Mouse (Mus musculus): ENCODE data around the gene Sac3d1. TPM values are rescaled to one million over a fixed set of nuclear protein-coding genes. Genes with fewer than 3 reads are reported as not detected.

The Sac3d1 gene
- polyA plus RNA-seq, 1 experiment from 2014 or later = 36.4 TPM

GRCm38 (mm10) chr19:6079983-6080480, 38.4 kb downstream of the Sac3d1 start, which contains the start of gene Tmem262:
Gene Tmem262 (plus strand): TSS chr19:6080033.
- Histone ChIP-seq H3K4me1 (replicated peaks; ENCODE audit: control insufficient read depth, insufficient read depth, low read length) (peaks cover 13% of the 10 kb centered on the region), H3K9ac (ENCODE audit: low read length) (no peak within 1 kb of the TSS), H3K27ac (ENCODE audit: low read length) (no peak within 1 kb of the TSS), H3K4me3 (ENCODE audit: low read length) (no peak within 1 kb of the TSS), H3K4me2 (ENCODE audit: low read depth, low read length) (no peak within 1 kb of the TSS), H3K9me3 (ENCODE audit: control insufficient read depth, low read length) (no peaks in the 10 kb centered on the region), H3K27me3 (ENCODE audit: control insufficient read depth, insufficient read depth, low read depth, low read length) (no peaks in the 10 kb centered on the region), H3K36me3 (ENCODE audit: control insufficient read depth, insufficient read depth, low read length) (peaks cover 11% of the 10 kb centered on the region)
- no peak for ATAC-seq (ENCODE audit: low read depth)
- 89% methylated on average over 12 of the region's 12 CpGs for WGBS

GRCm38 (mm10) chr19:6076564-6077393, 41.7 kb downstream of the Sac3d1 start, which contains the start of gene Vps51:
Gene Vps51 (minus strand): TSS chr19:6077231.
- ATAC-seq (ENCODE audit: low read depth) = peak; percentile 91
- WGBS = under 1% methylated on average over 33 of the region's 33 CpGs

DNA sequence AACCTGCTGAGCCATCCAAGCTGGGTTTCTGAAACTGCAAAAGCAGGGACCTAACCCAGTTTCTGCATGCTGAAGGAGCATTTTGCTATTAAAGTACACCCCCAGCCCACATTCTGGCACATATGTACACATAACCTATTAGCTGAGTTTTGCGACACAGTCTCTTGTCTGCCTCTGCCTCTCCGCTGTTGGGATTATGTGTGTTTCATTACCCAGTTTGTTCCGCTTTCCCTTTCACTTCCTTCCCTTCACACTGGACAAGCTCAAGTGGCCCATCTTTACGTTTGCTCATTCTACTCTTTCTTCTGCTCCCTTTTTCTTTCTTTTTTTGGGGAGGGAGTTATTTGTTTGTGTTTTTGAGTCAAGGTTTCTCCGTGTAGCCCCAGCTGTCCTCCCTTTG, 44.6 kb downstream of the Sac3d1 start:
- no peak for ATAC-seq (ENCODE audit: low read depth)
- peaks cover 20% of the 10 kb centered on the region for H3K36me3 ChIP-seq (ENCODE audit: control insufficient read depth, insufficient read depth, low read length)
- H3K4me2 ChIP-seq (ENCODE audit: low read depth, low read length) = no peak overlapping the region
- H3K27me3 ChIP-seq (ENCODE audit: control insufficient read depth, insufficient read depth, low read depth, low read length) = no peaks in the 10 kb centered on the region
- H3K4me1 ChIP-seq (replicated peaks; ENCODE audit: control insufficient read depth, insufficient read depth, low read length) = peaks cover 6% of the 10 kb centered on the region
- no peak overlapping the region for H3K27ac ChIP-seq (ENCODE audit: low read length)
- no peak overlapping the region for H3K9ac ChIP-seq (ENCODE audit: low read length)
- WGBS = 90% methylated on average over 5 of the region's 5 CpGs
- no peaks in the 10 kb centered on the region for H3K9me3 ChIP-seq (ENCODE audit: control insufficient read depth, low read length)
- H3K4me3 ChIP-seq (ENCODE audit: low read length) = no peak overlapping the region

More at GRCm38 (mm10) chr19:6076564-6077393, 41.7 kb downstream of the Sac3d1 start, which contains the start of gene Vps51:
- Histone ChIP-seq H3K4me3 (ENCODE audit: low read length) (peak within 1 kb of the TSS; percentile 92), H3K4me2 (ENCODE audit: low read depth, low read length) (peak within 1 kb of the TSS; percentile 93), H3K9me3 (ENCODE audit: control insufficient read depth, low read length) (no peaks in the 10 kb centered on the region), H3K27me3 (ENCODE audit: control insufficient read depth, insufficient read depth, low read depth, low read length) (no peaks in the 10 kb centered on the region), H3K27ac (ENCODE audit: low read length) (peak within 1 kb of the TSS; percentile 86), H3K36me3 (ENCODE audit: control insufficient read depth, insufficient read depth, low read length) (peaks cover 15% of the 10 kb centered on the region), H3K4me1 (replicated peaks; ENCODE audit: control insufficient read depth, insufficient read depth, low read length) (peaks cover 6% of the 10 kb centered on the region), H3K9ac (ENCODE audit: low read length) (peak within 1 kb of the TSS; percentile 90)

DNA sequence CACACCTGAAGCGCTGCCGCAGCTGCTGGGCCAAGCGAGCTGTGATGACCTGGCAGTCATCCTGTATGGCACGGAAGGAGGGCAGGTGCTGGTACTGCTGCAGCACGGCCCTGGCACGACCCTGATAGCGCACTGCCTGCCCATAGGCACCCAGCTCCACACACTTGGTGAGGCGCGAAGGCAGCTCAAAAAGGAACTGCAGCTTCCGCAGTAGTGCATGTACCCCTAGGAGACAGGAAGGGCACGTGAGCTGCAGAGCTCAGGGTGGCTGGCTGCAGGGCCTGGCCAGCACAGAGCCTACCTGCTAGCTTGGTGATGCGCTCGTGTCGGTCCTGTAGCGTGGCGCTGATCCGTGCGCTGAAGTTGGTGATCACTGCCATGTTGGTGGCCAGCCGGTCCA, 47.2 kb downstream of the Sac3d1 start:
- Histone ChIP-seq H3K9me3 (ENCODE audit: control insufficient read depth, low read length) (no peaks in the 10 kb centered on the region), H3K36me3 (ENCODE audit: control insufficient read depth, insufficient read depth, low read length) (peaks cover 24% of the 10 kb centered on the region), H3K4me2 (ENCODE audit: low read depth, low read length) (no peak overlapping the region), H3K4me3 (ENCODE audit: low read length) (no peak overlapping the region), H3K9ac (ENCODE audit: low read length) (no peak overlapping the region), H3K27ac (ENCODE audit: low read length) (no peak overlapping the region), H3K4me1 (replicated peaks; ENCODE audit: control insufficient read depth, insufficient read depth, low read length) (peaks cover 20% of the 10 kb centered on the region), H3K27me3 (ENCODE audit: control insufficient read depth, insufficient read depth, low read depth, low read length) (no peaks in the 10 kb centered on the region)
- ATAC-seq (ENCODE audit: low read depth) = no peak
- WGBS = 92% methylated on average over 19 of the region's 19 CpGs

GRCm38 (mm10) chr19:6070571-6071250, 47.7 kb downstream of the Sac3d1 start:
- no peak overlapping the region for H3K4me2 ChIP-seq (ENCODE audit: low read depth, low read length)
- no peak overlapping the region for H3K27ac ChIP-seq (ENCODE audit: low read length)
- 86% methylated on average over 31 of the region's 31 CpGs for WGBS
- no peaks in the 10 kb centered on the region for H3K27me3 ChIP-seq (ENCODE audit: control insufficient read depth, insufficient read depth, low read depth, low read length)
- H3K4me3 ChIP-seq (ENCODE audit: low read length) = no peak overlapping the region
- peaks cover 24% of the 10 kb centered on the region for H3K36me3 ChIP-seq (ENCODE audit: control insufficient read depth, insufficient read depth, low read length)
- no peak for ATAC-seq (ENCODE audit: low read depth)
- no peak overlapping the region for H3K9ac ChIP-seq (ENCODE audit: low read length)
- H3K4me1 ChIP-seq (replicated peaks; ENCODE audit: control insufficient read depth, insufficient read depth, low read length) = peaks cover 16% of the 10 kb centered on the region
- no peaks in the 10 kb centered on the region for H3K9me3 ChIP-seq (ENCODE audit: control insufficient read depth, low read length)

GRCm38 (mm10) chr19:6069851-6070250, 48.6 kb downstream of the Sac3d1 start:
- 83% methylated on average over 10 of the region's 10 CpGs for WGBS
- Histone ChIP-seq H3K4me3 (ENCODE audit: low read length) (no peak overlapping the region), H3K9ac (ENCODE audit: low read length) (no peak overlapping the region), H3K4me1 (replicated peaks; ENCODE audit: control insufficient read depth, insufficient read depth, low read length) (peaks cover 16% of the 10 kb centered on the region), H3K36me3 (ENCODE audit: control insufficient read depth, insufficient read depth, low read length) (peaks cover 21% of the 10 kb centered on the region), H3K9me3 (ENCODE audit: control insufficient read depth, low read length) (no peaks in the 10 kb centered on the region), H3K27ac (ENCODE audit: low read length) (no peak overlapping the region), H3K4me2 (ENCODE audit: low read depth, low read length) (no peak overlapping the region), H3K27me3 (ENCODE audit: control insufficient read depth, insufficient read depth, low read depth, low read length) (no peaks in the 10 kb centered on the region)
- no peak for ATAC-seq (ENCODE audit: low read depth)

DNA sequence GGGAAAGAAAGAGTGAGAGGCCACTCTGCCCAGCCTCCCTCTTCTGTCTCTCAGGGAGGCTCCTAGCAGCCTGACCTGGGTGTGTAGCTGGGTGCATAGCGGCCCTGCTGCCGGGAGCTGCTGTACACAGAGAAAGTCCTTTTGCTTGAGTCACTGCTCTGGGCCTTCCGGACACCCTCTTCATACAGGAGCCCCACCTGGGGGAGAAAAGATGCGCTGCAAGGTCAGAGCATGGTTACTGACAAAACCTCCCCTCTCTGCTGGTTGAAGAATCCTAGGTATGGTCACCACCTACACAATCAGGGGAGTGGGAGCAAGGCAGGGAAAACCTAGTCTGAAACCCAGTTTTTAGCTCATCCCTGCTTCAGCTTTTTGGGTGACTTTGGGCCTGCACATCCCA, 49.5 kb downstream of the Sac3d1 start:
- WGBS = 68% methylated on average over 4 of the region's 4 CpGs

GRCm38 (mm10) chr19:6067724-6068415, 50.6 kb downstream of the Sac3d1 start, which contains the start of gene Tm7sf2:
Gene Tm7sf2 (minus strand): TSS chr19:6068373.
- peak within 1 kb of the TSS; percentile 49 for H3K4me3 ChIP-seq (ENCODE audit: low read length)
- peaks cover 17% of the 10 kb centered on the region for H3K4me1 ChIP-seq (replicated peaks; ENCODE audit: control insufficient read depth, insufficient read depth, low read length)
- H3K9ac ChIP-seq (ENCODE audit: low read length) = peak within 1 kb of the TSS; percentile 64
- no peaks in the 10 kb centered on the region for H3K9me3 ChIP-seq (ENCODE audit: control insufficient read depth, low read length)
- 9% methylated on average over 33 of the region's 33 CpGs for WGBS
- peaks cover 18% of the 10 kb centered on the region for H3K36me3 ChIP-seq (ENCODE audit: control insufficient read depth, insufficient read depth, low read length)
- peak within 1 kb of the TSS; percentile 54 for H3K27ac ChIP-seq (ENCODE audit: low read length)
- no peaks in the 10 kb centered on the region for H3K27me3 ChIP-seq (ENCODE audit: control insufficient read depth, insufficient read depth, low read depth, low read length)
- H3K4me2 ChIP-seq (ENCODE audit: low read depth, low read length) = peak within 1 kb of the TSS; percentile 93
- ATAC-seq (ENCODE audit: low read depth) = peak; percentile 96

More for the DNA sequence above, 49.5 kb downstream of the Sac3d1 start:
- H3K4me2 ChIP-seq (ENCODE audit: low read depth, low read length) = no peak overlapping the region
- peaks cover 19% of the 10 kb centered on the region for H3K36me3 ChIP-seq (ENCODE audit: control insufficient read depth, insufficient read depth, low read length)
- H3K9me3 ChIP-seq (ENCODE audit: control insufficient read depth, low read length) = no peaks in the 10 kb centered on the region
- peaks cover 16% of the 10 kb centered on the region for H3K4me1 ChIP-seq (replicated peaks; ENCODE audit: control insufficient read depth, insufficient read depth, low read length)
- no peak overlapping the region for H3K9ac ChIP-seq (ENCODE audit: low read length)
- no peak overlapping the region for H3K27ac ChIP-seq (ENCODE audit: low read length)
- no peaks in the 10 kb centered on the region for H3K27me3 ChIP-seq (ENCODE audit: control insufficient read depth, insufficient read depth, low read depth, low read length)
- no peak overlapping the region for H3K4me3 ChIP-seq (ENCODE audit: low read length)
- ATAC-seq (ENCODE audit: low read depth) = no peak

All from lung, embryonic 16.5 days (tissue).